Mouse (Mus musculus): ENCODE measurements around the gene Ptprd. TPM values are rescaled to one million over a fixed set of nuclear protein-coding genes. Genes with fewer than 3 reads are reported as not detected.

Ptprd gene
- total and polyA plus RNA-seq, 2 experiments from 2014 or later: 5.6 to 23.3 TPM

- Histone ChIP-seq H3K27me3 (ENCODE audit: control insufficient read depth, insufficient read depth, low read length) (no peaks in the 10 kb centered on the region), H3K9ac (replicated peaks; ENCODE audit: low read depth, low read length) (no peak overlapping the region), H3K4me3 (ENCODE audit: low read depth, low read length) (no peak overlapping the region), H3K4me2 (ENCODE audit: low read depth, low read length) (no peak overlapping the region), H3K27ac (ENCODE audit: low read depth) (no peak overlapping the region), H3K36me3 (replicated peaks; ENCODE audit: control insufficient read depth, insufficient read depth, low read length) (no peaks in the 10 kb centered on the region), H3K9me3 (replicated peaks; ENCODE audit: control insufficient read depth, low read length) (no peaks in the 10 kb centered on the region), H3K4me1 (ENCODE audit: control insufficient read depth, insufficient read depth) (no peaks in the 10 kb centered on the region)
- 67% methylated on average over 2 of the region's 2 CpGs for WGBS
- ATAC-seq (ENCODE audit: insufficient read depth, low read depth): no peak
- no peak for DNase-seq (ENCODE audit: low spot score)
- no peak for TF ChIP-seq EP300 (IDR thresholded peaks at IDR 0.05; ENCODE audit: low read depth)
- TF ChIP-seq CTCF (IDR thresholded peaks at IDR 0.05; ENCODE audit: low read depth): no peak
These were observed 1399.6 kb downstream of the Ptprd start for GRCm38 (mm10) chr4:76812138-76812537.

DNA sequence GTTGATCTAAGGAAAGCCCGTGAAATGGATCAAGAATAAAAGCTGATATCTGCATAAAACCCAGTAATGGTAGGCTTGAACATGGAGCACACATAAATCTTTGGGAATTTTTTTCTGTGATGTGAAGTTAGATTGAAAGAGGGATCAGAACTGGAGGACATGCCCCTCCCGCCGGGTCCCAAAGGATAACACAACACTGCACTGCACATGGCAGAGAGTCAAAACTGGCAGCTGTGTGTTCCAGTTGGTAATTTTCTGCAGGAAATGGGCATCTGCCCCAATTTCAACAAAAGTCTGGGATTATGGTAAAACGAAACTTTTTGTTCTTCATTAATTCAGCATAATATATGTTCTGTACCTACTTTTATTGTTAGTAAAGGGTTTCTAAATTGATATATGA lies 1409.1 kb downstream of the Ptprd start:
- Histone ChIP-seq H3K4me1 (ENCODE audit: control insufficient read depth, insufficient read depth) (no peaks in the 10 kb centered on the region), H3K27me3 (ENCODE audit: control insufficient read depth, insufficient read depth, low read length) (no peaks in the 10 kb centered on the region), H3K4me2 (ENCODE audit: low read depth, low read length) (no peak overlapping the region), H3K36me3 (replicated peaks; ENCODE audit: control insufficient read depth, insufficient read depth, low read length) (no peaks in the 10 kb centered on the region), H3K9ac (replicated peaks; ENCODE audit: low read depth, low read length) (no peak overlapping the region), H3K27ac (ENCODE audit: low read depth) (no peak overlapping the region), H3K4me3 (ENCODE audit: low read depth, low read length) (no peak overlapping the region), H3K9me3 (replicated peaks; ENCODE audit: control insufficient read depth, low read length) (no peaks in the 10 kb centered on the region)
- DNase-seq (ENCODE audit: low spot score) (no peak), ATAC-seq (ENCODE audit: insufficient read depth, low read depth) (no peak)
- 76% methylated on average over 4 of the region's 4 CpGs for WGBS
- TF ChIP-seq EP300 (IDR thresholded peaks at IDR 0.05; ENCODE audit: low read depth) (no peak), CTCF (IDR thresholded peaks at IDR 0.05; ENCODE audit: low read depth) (no peak)

- 62% methylated on average over 9 of the region's 9 CpGs for WGBS
- no peak for TF ChIP-seq EP300 (IDR thresholded peaks at IDR 0.05; ENCODE audit: low read depth)
- TF ChIP-seq CTCF (IDR thresholded peaks at IDR 0.05; ENCODE audit: low read depth): no peak
- H3K9ac ChIP-seq (replicated peaks; ENCODE audit: low read depth, low read length): no peak overlapping the region
- no peak overlapping the region for H3K4me3 ChIP-seq (ENCODE audit: low read depth, low read length)
- no peaks in the 10 kb centered on the region for H3K36me3 ChIP-seq (replicated peaks; ENCODE audit: control insufficient read depth, insufficient read depth, low read length)
- no peak overlapping the region for H3K4me2 ChIP-seq (ENCODE audit: low read depth, low read length)
- no peaks in the 10 kb centered on the region for H3K9me3 ChIP-seq (replicated peaks; ENCODE audit: control insufficient read depth, low read length)
- ATAC-seq (ENCODE audit: insufficient read depth, low read depth) (no peak), DNase-seq (ENCODE audit: low spot score) (no peak)
- no peaks in the 10 kb centered on the region for H3K4me1 ChIP-seq (ENCODE audit: control insufficient read depth, insufficient read depth)
- H3K27ac ChIP-seq (ENCODE audit: low read depth): no peak overlapping the region
- no peaks in the 10 kb centered on the region for H3K27me3 ChIP-seq (ENCODE audit: control insufficient read depth, insufficient read depth, low read length)
These were observed 1413.5 kb downstream of the Ptprd start for GRCm38 (mm10) chr4:76798010-76799007.

DNA sequence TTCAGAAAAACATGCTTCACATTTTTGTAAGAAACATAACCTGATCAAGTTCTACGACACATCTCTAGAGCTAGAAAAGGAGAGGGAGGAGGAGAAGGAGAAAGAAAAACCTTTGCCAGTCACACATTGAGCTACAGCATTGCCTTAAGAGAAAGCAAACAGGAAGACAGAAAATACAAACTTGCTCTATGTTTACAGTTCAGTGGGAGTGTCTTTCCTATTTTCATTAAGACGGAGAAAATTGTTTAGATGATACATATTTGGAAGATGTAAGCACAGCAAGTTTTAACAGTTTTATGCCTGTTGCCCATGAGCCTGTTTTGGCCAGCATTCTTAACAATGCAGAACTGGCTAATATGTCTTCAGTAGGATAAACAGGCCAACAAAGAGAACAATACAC lies 1426.4 kb downstream of the Ptprd start:
- WGBS: 84% methylated on average over 2 of the region's 2 CpGs
- H3K9me3 ChIP-seq (replicated peaks; ENCODE audit: control insufficient read depth, low read length): no peaks in the 10 kb centered on the region
- no peak overlapping the region for H3K27ac ChIP-seq (ENCODE audit: low read depth)
- DNase-seq (ENCODE audit: low spot score) (no peak), ATAC-seq (ENCODE audit: insufficient read depth, low read depth) (no peak)
- no peak overlapping the region for H3K4me2 ChIP-seq (ENCODE audit: low read depth, low read length)
- no peaks in the 10 kb centered on the region for H3K36me3 ChIP-seq (replicated peaks; ENCODE audit: control insufficient read depth, insufficient read depth, low read length)
- TF ChIP-seq EP300 (IDR thresholded peaks at IDR 0.05; ENCODE audit: low read depth) (no peak), CTCF (IDR thresholded peaks at IDR 0.05; ENCODE audit: low read depth) (no peak)
- no peak overlapping the region for H3K4me3 ChIP-seq (ENCODE audit: low read depth, low read length)
- no peak overlapping the region for H3K9ac ChIP-seq (replicated peaks; ENCODE audit: low read depth, low read length)
- H3K27me3 ChIP-seq (ENCODE audit: control insufficient read depth, insufficient read depth, low read length): no peaks in the 10 kb centered on the region
- no peaks in the 10 kb centered on the region for H3K4me1 ChIP-seq (ENCODE audit: control insufficient read depth, insufficient read depth)

DNA sequence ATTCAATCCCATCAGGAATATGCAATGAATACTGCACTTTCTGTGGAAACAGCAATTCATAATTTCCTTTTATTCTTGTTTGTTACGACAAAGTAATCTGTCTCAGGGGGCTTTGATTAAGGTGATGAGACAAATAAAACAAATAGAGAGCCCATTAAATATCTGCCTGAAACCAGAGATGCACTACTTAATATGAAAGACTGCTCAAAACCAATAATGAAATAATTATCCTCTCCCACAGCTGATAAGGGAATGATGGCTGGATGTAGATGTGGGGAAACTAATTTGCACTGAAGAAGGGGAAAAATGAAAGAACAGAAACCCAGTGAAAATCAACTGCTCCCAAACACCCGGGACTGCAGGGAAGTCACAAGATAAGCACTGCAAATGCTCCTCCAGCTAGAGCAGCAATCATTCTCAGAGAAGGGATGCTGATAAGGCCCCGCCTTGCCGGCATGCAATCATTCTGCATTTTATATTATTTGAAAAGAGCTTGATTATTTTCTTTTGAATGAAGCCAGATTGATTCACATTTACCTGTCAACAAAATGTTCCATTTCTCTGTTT lies 1432.1 kb downstream of the Ptprd start:
- DNase-seq (ENCODE audit: low spot score) (no peak), ATAC-seq (ENCODE audit: insufficient read depth, low read depth) (no peak)
- no peak overlapping the region for H3K4me2 ChIP-seq (ENCODE audit: low read depth, low read length)
- WGBS: 29% methylated on average over 4 of the region's 4 CpGs
- TF ChIP-seq CTCF (IDR thresholded peaks at IDR 0.05; ENCODE audit: low read depth): no peak
- no peak overlapping the region for H3K27ac ChIP-seq (ENCODE audit: low read depth)
- no peaks in the 10 kb centered on the region for H3K27me3 ChIP-seq (ENCODE audit: control insufficient read depth, insufficient read depth, low read length)
- no peaks in the 10 kb centered on the region for H3K9me3 ChIP-seq (replicated peaks; ENCODE audit: control insufficient read depth, low read length)
- H3K4me3 ChIP-seq (ENCODE audit: low read depth, low read length): no peak overlapping the region
- no peaks in the 10 kb centered on the region for H3K36me3 ChIP-seq (replicated peaks; ENCODE audit: control insufficient read depth, insufficient read depth, low read length)
- no peak overlapping the region for H3K9ac ChIP-seq (replicated peaks; ENCODE audit: low read depth, low read length)
- H3K4me1 ChIP-seq (ENCODE audit: control insufficient read depth, insufficient read depth): no peaks in the 10 kb centered on the region
